Mouse (Mus musculus) heart, embryonic 13.5 days (tissue): ENCODE results near the gene Mul1. TPM values are rescaled to one million over a fixed set of nuclear protein-coding genes. Genes with fewer than 3 reads are reported as not detected.
A peak's percentile ranks its signal among the peaks of the same experiment; 100 is the strongest.

Experiments used
- ATAC-seq: fragments of 200-750 bp; cut with Nextera tagmentation; 2 replicates; pipeline ENCODE4 v1.8.0; 2017; ENCODE audit warnings: moderate TSS enrichment; ENCODE audit not compliant: insufficient number of reproducible peaks, low FRiP score, low TSS enrichment; ENCODE audit errors: extremely low read depth
- H3K27ac ChIP-seq: fragments of 300-500 bp; sonication (generic); replicated peaks from 2 replicates; pipeline ENCODE4 v1.5.1; 2015; ENCODE audit warnings: moderate library complexity, mild to moderate bottlenecking, inconsistent platforms
- H3K27me3 ChIP-seq: fragments of 300-500 bp; sonication (generic); replicated peaks from 2 replicates; pipeline ENCODE4 v1.6.1; 2015; ENCODE audit warnings: mild to moderate bottlenecking, inconsistent platforms
- H3K36me3 ChIP-seq: fragments of 300-500 bp; sonication (generic); 2 replicates; pipeline ENCODE4 v1.6.1; 2015; ENCODE audit warnings: mild to moderate bottlenecking, inconsistent platforms
- H3K4me1 ChIP-seq: fragments of 300-500 bp; sonication (generic); 2 replicates; pipeline ENCODE4 v1.6.1; 2015; ENCODE audit warnings: inconsistent platforms
- H3K4me2 ChIP-seq: fragments of 300-500 bp; sonication (generic); 2 replicates; pipeline ENCODE4 v1.6.1; 2015; ENCODE audit warnings: inconsistent platforms, mild to moderate bottlenecking, moderate library complexity
- H3K4me3 ChIP-seq: fragments of 300-500 bp; sonication (generic); 2 replicates; pipeline ENCODE4 v1.5.1; 2015; ENCODE audit warnings: moderate library complexity, mild to moderate bottlenecking, inconsistent platforms
- H3K9ac ChIP-seq: fragments of 300-500 bp; sonication (generic); 2 replicates; pipeline ENCODE4 v1.6.1; 2015; ENCODE audit warnings: inconsistent platforms, mild to moderate bottlenecking, moderate library complexity
- H3K9me3 ChIP-seq: fragments of 300-500 bp; sonication (generic); 2 replicates; pipeline ENCODE4 v1.6.1; 2016; ENCODE audit warnings: inconsistent platforms
- WGBS: fragments of 180-500 bp; shearing (Covaris S2); methylation state at CpG from one replicate; pipeline ENCODE4 v1.1.7; 2015; ENCODE audit warnings: mixed read lengths; 5-methylcytosine and 5-hydroxymethylcytosine counted together
- polyA plus RNA-seq: library from polyadenylated mRNA; unstranded; fragments of >200 nt; fragmentation: Nextera tagmentation; extraction: Ambion mirVana; gene quantifications from 2 replicates; pipeline ENCODE4 v1.2.1, GENCODE M21; 2015

Mul1 gene
- polyA plus RNA-seq, 1 experiment from 2014 or later: 22.8 TPM

DNA sequence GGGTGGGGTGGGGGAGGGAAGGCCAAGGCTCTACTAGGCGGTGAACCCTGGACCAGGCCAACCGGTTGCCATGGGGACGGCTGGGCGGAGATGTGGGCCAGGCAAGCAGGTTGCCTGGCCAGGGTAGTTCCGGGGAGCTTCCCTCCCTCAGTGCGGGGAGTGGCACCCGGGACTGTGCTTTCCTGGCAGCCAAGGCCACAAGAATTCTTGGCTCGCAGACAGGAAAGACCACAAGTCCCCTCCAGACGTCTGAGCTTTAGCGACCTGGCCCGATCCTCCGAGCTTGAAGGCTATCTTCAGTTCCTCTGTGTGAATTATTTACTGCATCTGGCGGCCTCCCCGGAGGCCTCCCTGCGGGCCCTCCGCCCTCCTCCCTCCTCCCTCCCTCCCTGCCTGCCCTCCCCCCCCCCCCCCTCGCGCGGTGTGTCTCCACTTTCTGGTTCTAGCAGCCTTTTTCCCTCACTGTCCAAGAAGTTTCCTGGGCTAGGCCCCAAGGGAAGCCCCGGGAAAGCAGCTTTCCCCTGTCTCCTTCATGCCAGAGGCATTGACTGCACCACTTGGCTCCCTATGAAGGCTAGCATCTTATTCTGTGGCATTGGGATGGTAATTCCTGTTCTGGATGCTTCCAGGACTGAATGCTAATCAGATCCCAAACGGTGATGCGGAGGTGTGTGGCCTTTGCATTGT lies 30.3 kb downstream of the Mul1 start:
- Histone ChIP-seq H3K27ac (peak overlapping the region; percentile 86), H3K27me3 (peaks cover 63% of the 10 kb centered on the region), H3K36me3 (no peaks in the 10 kb centered on the region), H3K9ac (peak overlapping the region; percentile 19; the same call in 1 of the 2 replicates), H3K4me1 (peaks cover 41% of the 10 kb centered on the region), H3K4me3 (peak overlapping the region; percentile 29), H3K9me3 (no peaks in the 10 kb centered on the region), H3K4me2 (peak overlapping the region; percentile 59)
- ATAC-seq: 0 out of 2 replicates have a peak, but pooled peaks have one; percentile 34
- 3% methylated on average over 22 of the region's 22 CpGs for WGBS

- 41% methylated on average over 8 of the region's 8 CpGs for WGBS
- Histone ChIP-seq H3K4me2 (no peak overlapping the region), H3K9me3 (no peaks in the 10 kb centered on the region), H3K27ac (peak overlapping the region; percentile 45; the same call in 1 of the 2 replicates), H3K27me3 (peaks cover 57% of the 10 kb centered on the region), H3K36me3 (no peaks in the 10 kb centered on the region), H3K4me3 (no peak overlapping the region), H3K9ac (no peak overlapping the region), H3K4me1 (peaks cover 41% of the 10 kb centered on the region)
- ATAC-seq: no peak
These were observed 31.0 kb downstream of the Mul1 start for GRCm38 (mm10) chr4:138465446-138465845.

- H3K4me1 ChIP-seq: peaks cover 41% of the 10 kb centered on the region
- no peak overlapping the region for H3K9ac ChIP-seq
- H3K27me3 ChIP-seq: peaks cover 47% of the 10 kb centered on the region
- no peak overlapping the region for H3K4me3 ChIP-seq
- ATAC-seq: no peak
- H3K4me2 ChIP-seq: no peak overlapping the region
- H3K36me3 ChIP-seq: no peaks in the 10 kb centered on the region
- H3K27ac ChIP-seq: no peak overlapping the region
- 55% methylated on average over 6 of the region's 6 CpGs for WGBS
- no peaks in the 10 kb centered on the region for H3K9me3 ChIP-seq
These were observed 32.2 kb downstream of the Mul1 start for GRCm38 (mm10) chr4:138466690-138467089.

DNA sequence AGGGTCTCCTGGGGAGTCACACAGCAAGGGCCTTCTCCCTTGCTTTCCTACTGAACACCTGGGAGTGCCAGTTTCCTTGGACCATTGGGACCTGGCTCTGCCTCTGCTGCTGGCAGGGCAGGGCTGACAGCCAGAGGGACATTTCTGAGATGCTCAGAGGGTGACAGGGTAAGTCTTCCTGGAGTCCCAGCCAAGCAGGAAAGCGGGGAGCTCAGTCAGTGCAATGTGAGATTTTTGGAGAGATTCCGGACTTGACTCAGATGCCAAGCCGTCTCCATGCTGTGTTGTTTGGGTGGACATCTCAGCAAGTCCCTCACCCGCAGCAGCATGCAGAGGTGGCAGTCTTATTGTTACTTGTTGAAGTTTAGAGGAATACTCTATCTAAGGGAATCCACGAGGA lies 33.0 kb downstream of the Mul1 start:
- Histone ChIP-seq H3K4me1 (peaks cover 41% of the 10 kb centered on the region), H3K27ac (no peak overlapping the region), H3K27me3 (peaks cover 46% of the 10 kb centered on the region), H3K9ac (no peak overlapping the region), H3K9me3 (no peaks in the 10 kb centered on the region), H3K4me3 (no peak overlapping the region), H3K4me2 (no peak overlapping the region), H3K36me3 (no peaks in the 10 kb centered on the region)
- WGBS: 68% methylated on average over 5 of the region's 5 CpGs
- ATAC-seq: no peak

- Histone ChIP-seq H3K9me3 (no peaks in the 10 kb centered on the region), H3K27me3 (peaks cover 57% of the 10 kb centered on the region), H3K27ac (0 out of 2 replicates have a peak overlapping the region, but pooled peaks have one; percentile 7), H3K4me1 (peaks cover 29% of the 10 kb centered on the region), H3K9ac (no peak overlapping the region), H3K4me2 (peak overlapping the region; percentile 51), H3K4me3 (0 out of 2 replicates have a peak overlapping the region, but pooled peaks have one; percentile 8), H3K36me3 (no peaks in the 10 kb centered on the region)
- 5% methylated on average over 7 of the region's 7 CpGs for WGBS
- ATAC-seq: no peak
These were observed 34.6 kb downstream of the Mul1 start for GRCm38 (mm10) chr4:138469080-138469479.

- Histone ChIP-seq H3K27me3 (peaks cover 66% of the 10 kb centered on the region), H3K4me1 (peaks cover 13% of the 10 kb centered on the region)
These were observed 36.8 kb downstream of the Mul1 start for GRCm38 (mm10) chr4:138471241-138471640.

DNA sequence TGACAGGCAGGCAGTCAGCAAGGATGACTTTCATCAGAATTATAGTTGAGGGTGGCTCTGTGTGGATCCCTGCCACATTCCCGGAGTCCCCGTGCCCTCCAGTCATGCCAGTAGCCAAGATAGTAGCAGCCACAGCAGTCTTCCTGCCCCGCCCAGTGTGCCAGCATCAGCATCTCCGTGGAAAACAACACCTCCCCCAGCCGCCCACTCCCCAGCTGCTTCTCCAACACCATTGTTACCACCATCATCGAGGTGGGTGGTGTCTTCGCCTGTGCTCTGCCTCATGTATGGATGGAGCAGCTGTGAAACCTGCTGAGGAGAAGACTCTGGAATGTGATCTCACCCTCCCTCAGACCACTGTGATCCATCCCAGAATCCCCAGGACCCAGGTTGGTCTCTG lies 45.1 kb downstream of the Mul1 start:
- Histone ChIP-seq H3K4me2 (no peak overlapping the region), H3K27ac (no peak overlapping the region), H3K4me3 (no peak overlapping the region), H3K27me3 (peaks cover 48% of the 10 kb centered on the region), H3K9me3 (no peaks in the 10 kb centered on the region; the same call in 1 of the 2 replicates), H3K9ac (no peak overlapping the region), H3K36me3 (no peaks in the 10 kb centered on the region), H3K4me1 (no peaks in the 10 kb centered on the region)
- WGBS: 57% methylated on average over 7 of the region's 7 CpGs
- no peak for ATAC-seq

More at GRCm38 (mm10) chr4:138471241-138471640, 36.8 kb downstream of the Mul1 start:
- Histone ChIP-seq H3K4me3 (no peak overlapping the region), H3K9ac (0 out of 2 replicates have a peak overlapping the region, but pooled peaks have one; percentile 5), H3K9me3 (no peaks in the 10 kb centered on the region), H3K4me2 (no peak overlapping the region), H3K27ac (no peak overlapping the region), H3K36me3 (no peaks in the 10 kb centered on the region)
- WGBS: 56% methylated on average over 7 of the region's 7 CpGs
- ATAC-seq: no peak

- H3K27me3 ChIP-seq: peaks cover 35% of the 10 kb centered on the region
- H3K36me3 ChIP-seq: no peaks in the 10 kb centered on the region
- H3K4me3 ChIP-seq: no peak overlapping the region
- no peaks in the 10 kb centered on the region for H3K4me1 ChIP-seq
- H3K27ac ChIP-seq: no peak overlapping the region
- H3K4me2 ChIP-seq: no peak overlapping the region
- H3K9ac ChIP-seq: no peak overlapping the region
- no peak for ATAC-seq
- WGBS: 49% methylated on average over 9 of the region's 9 CpGs
- no peaks in the 10 kb centered on the region; the same call in 1 of the 2 replicates for H3K9me3 ChIP-seq
These were observed 46.5 kb downstream of the Mul1 start for GRCm38 (mm10) chr4:138480962-138481361.

- WGBS: 57% methylated on average over 8 of the region's 8 CpGs
- Histone ChIP-seq H3K27me3 (peaks cover 32% of the 10 kb centered on the region), H3K9ac (no peak overlapping the region), H3K4me1 (no peaks in the 10 kb centered on the region), H3K4me2 (no peak overlapping the region), H3K36me3 (no peaks in the 10 kb centered on the region), H3K9me3 (no peaks in the 10 kb centered on the region; the same call in 1 of the 2 replicates), H3K27ac (no peak overlapping the region), H3K4me3 (no peak overlapping the region)
- no peak for ATAC-seq
These were observed 48.2 kb downstream of the Mul1 start for GRCm38 (mm10) chr4:138482721-138483120.

GRCm38 (mm10) chr4:138488241-138488640 lies 53.8 kb downstream of the Mul1 start:
- Histone ChIP-seq H3K4me1 (peaks cover 16% of the 10 kb centered on the region), H3K4me3 (no peak overlapping the region), H3K4me2 (no peak overlapping the region), H3K27ac (no peak overlapping the region), H3K36me3 (no peaks in the 10 kb centered on the region), H3K27me3 (peaks cover 21% of the 10 kb centered on the region), H3K9me3 (no peaks in the 10 kb centered on the region; the same call in 1 of the 2 replicates), H3K9ac (no peak overlapping the region)
- ATAC-seq: no peak
- WGBS: 57% methylated on average over 8 of the region's 8 CpGs

GRCm38 (mm10) chr4:138491088-138491487 lies 56.6 kb downstream of the Mul1 start:
- H3K9ac ChIP-seq: no peak overlapping the region
- no peaks in the 10 kb centered on the region for H3K36me3 ChIP-seq
- no peak overlapping the region for H3K4me3 ChIP-seq
- no peak overlapping the region for H3K27ac ChIP-seq
- H3K4me1 ChIP-seq: peaks cover 45% of the 10 kb centered on the region
- peaks cover 46% of the 10 kb centered on the region for H3K27me3 ChIP-seq
- no peaks in the 10 kb centered on the region for H3K9me3 ChIP-seq
- no peak for ATAC-seq
- 76% methylated on average over 4 of the region's 4 CpGs for WGBS
- no peak overlapping the region for H3K4me2 ChIP-seq
